Mouse (Mus musculus): ENCODE results near the gene Thoc2.
"Not testable (repeated sequence)": the region's sequence is repeated elsewhere in the genome, so short reads cannot be mapped to it uniquely, and the experiment has no call there.

The Thoc2 gene

DNA sequence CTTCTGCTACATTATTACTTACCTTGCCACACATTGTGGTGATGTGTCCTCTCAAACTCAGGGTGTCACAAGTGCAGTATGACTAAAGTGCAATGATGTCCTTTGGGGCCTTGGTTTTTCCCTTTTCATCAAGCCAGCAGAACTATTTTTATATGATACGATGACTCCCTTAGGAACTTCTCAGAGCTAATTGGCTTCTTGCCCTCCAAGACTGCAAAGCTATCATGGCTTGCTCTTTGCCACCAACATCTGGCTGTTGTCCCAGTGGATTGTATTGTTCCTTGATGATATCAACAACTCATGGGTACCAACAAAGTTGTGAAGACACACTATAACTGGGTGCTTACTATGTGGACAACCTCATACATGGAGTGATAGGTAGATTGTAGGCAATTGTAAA is at the start of gene Thoc2:
Gene Thoc2 (minus strand): TSS at position 101 of the 400 bp plus-strand sequence.
- DNase-seq (ENCODE audit: low spot score in 2 of 2), result no peak

GRCm38 (mm10) chrX:41970096-41970495 is 49.6 kb upstream of the Thoc2 start:
- no peak for DNase-seq (ENCODE audit: low spot score in 2 of 2)

DNA sequence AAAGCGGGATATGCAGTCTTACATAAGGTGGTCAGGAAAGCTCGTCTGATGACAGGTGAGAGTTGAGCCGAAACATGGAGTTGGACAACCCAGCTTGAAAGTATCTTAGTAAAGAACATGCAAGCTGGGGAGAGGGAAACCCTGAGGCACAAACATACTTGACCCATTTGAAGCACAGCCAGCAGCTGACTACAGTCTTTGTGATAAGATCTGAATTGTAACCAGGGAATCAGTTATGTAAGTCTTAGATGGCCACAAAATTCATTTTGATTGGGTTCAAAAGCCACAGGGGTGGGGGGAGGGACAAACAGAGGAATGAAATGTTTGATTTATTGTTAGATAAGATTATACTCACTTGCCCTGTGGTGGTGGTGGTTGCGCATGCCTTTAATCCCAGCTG is 48.9 kb upstream of the Thoc2 start:
- no peak for DNase-seq (ENCODE audit: low spot score in 2 of 2)

- DNase-seq (ENCODE audit: low spot score in 2 of 2), result no peak
These were observed 36.7 kb upstream of the Thoc2 start for GRCm38 (mm10) chrX:41957161-41957560.

DNA sequence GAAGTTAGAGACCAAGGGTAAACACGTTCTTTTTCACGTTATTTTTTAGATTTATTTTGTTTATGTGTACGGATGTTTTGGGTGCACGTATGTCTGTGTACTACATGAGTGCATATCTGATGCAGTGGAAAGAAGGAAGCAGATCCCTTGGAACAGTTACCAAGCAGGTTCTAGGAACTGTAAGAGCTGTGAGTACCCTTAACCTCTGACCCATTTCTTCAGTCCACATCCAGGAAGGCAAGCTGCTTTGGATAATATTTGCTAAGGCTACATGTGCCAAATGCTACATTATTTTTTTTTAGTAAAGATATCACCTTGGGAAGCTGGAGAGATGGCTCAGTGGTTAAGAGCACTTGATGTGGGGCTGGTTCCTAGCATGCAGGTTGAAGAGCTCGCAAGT is 21.4 kb upstream of the Thoc2 start:
- DNase-seq (ENCODE audit: low spot score in 2 of 2), result no peak

GRCm38 (mm10) chrX:41931821-41932220 is 11.3 kb upstream of the Thoc2 start:
- not testable (repeated sequence) for DNase-seq (ENCODE audit: low spot score in 2 of 2)

DNA sequence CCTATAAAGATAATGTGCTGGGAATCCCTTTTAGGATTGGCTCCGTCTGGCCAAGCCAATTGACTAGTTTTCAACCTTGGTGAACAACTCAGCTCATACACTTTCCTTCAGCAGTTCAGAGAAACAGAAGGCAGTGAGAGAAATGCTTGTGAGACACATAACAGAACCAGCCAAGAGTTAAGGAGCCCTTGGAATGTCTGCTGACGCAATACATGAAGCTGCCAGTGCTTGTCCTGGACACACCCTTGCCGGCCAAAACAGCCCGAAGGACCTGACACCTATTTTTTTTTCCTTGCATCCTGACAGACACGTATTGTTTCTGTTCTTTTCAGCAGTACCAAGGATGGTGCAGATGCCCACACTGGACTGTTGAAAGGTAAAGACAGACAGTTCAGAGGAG is 4.2 kb upstream of the Thoc2 start:
- no peak for DNase-seq (ENCODE audit: low spot score in 2 of 2)

GRCm38 (mm10) chrX:41912061-41912401 is 8.4 kb downstream of the Thoc2 start:
- no peak for DNase-seq (ENCODE audit: low spot score in 2 of 2)

DNA sequence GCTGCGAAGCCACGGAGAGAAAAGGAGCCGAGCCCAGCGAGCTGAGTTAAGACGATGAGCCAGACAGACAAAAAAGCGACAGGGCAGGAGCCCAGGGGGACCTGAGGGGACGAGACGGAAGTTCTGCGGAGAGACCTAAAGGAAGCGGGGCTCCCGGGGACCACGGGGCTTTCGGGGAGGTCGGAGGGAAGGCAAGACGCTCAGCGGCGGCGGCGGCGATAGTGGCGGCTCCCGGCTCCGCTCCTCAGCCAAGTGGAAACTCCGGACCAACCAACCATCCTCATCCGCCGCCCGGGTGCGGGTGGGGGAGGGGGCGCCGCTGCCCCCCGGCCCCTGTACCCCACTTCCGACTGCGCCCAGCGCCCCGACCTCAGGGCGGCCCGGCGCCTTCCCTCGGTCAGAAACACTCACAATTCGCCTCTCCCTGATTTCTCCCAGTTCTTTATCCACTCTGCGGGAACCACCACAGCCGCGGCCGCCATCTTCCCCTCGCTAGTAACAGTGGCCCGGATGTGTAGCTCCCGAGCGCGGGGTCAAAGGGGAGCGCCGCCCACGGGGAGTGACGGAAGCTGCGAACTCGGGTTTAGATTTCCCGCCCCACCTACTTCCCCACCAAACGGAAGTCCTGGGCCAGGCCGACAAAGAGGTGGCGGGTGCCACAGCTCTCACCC is 8.9 kb downstream of the Thoc2 start:
- DNase-seq (ENCODE audit: low spot score in 2 of 2), result peak; percentile 79 to 83

GRCm38 (mm10) chrX:41910981-41911380 is 9.5 kb downstream of the Thoc2 start:
- DNase-seq (ENCODE audit: low spot score in 2 of 2), result no peak

GRCm38 (mm10) chrX:41910471-41910870 is 10.0 kb downstream of the Thoc2 start:
- no peak for DNase-seq (ENCODE audit: low spot score in 2 of 2)

GRCm38 (mm10) chrX:41884759-41885505 is 35.5 kb downstream of the Thoc2 start:
- DNase-seq (ENCODE audit: low spot score in 2 of 2), result no peak

- DNase-seq (ENCODE audit: low spot score in 2 of 2), result no peak
These were observed 43.9 kb downstream of the Thoc2 start for GRCm38 (mm10) chrX:41876581-41876980.

- DNase-seq (ENCODE audit: low spot score in 2 of 2), result no peak
These were observed 82.7 kb downstream of the Thoc2 start for GRCm38 (mm10) chrX:41837823-41838222.

GRCm38 (mm10) chrX:41805592-41805991 is 114.9 kb downstream of the Thoc2 start:
- DNase-seq (ENCODE audit: low spot score in 2 of 2), result no peak

GRCm38 (mm10) chrX:41793303-41793702 is 127.2 kb downstream of the Thoc2 start:
- no peak for DNase-seq (ENCODE audit: low spot score in 2 of 2)

All from frontal cortex, postnatal 14 days (tissue).